Mouse (Mus musculus) layer of hippocampus, adult 2 months (tissue): ENCODE measurements around the gene Myrip. TPM values are rescaled to one million over a fixed set of nuclear protein-coding genes. Genes with fewer than 3 reads are reported as not detected.

Source experiments
- DNase-seq, 2 experiments: peaks; one replicate each; pipeline ENCODE4 v3.0.0; 2022; ENCODE audit warnings: low spot score in 2 of 2
- H3K27ac ChIP-seq: fragments of 200-600 bp; 2 replicates; pipeline ENCODE4 v1.8.1; 2022
- H3K4me3 ChIP-seq: fragments of 200-600 bp; 2 replicates; pipeline ENCODE4 v1.8.1; 2022; ENCODE audit warnings: mild to moderate bottlenecking
- CTCF ChIP-seq: fragments of 200-600 bp; conservative IDR thresholded peaks from 2 replicates; pipeline ENCODE4 v1.8.1; 2022; ENCODE audit warnings: antibody characterized with exemption, mild to moderate bottlenecking, moderate library complexity
- total RNA-seq, 2 experiments: library from RNA; stranded (reverse); gene quantifications; 2 replicates each; pipeline ENCODE4 v1.2.3; 2021

Myrip gene
- total RNA-seq, 2 experiments from 2014 or later: 54.7 to 58.7 TPM

DNA sequence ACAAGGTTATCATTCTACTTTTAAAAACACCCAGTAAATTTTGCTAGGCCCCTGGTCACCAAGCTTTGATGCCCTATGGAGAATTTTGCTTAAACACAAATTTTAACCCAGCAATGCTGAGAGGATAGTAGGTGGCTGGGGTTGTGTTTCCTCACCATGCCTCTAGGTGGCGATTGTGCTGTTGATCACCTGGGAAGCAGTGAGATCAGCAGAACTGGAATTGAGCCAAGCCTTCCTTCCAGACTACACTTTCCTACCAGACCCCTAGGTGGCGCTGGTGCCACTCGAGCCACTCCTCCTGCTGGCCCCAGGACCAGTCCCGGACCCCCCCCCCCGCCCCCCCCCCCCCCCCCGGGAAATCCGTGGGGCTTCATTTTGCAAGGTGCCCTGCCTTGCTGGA is 114.2 kb downstream of the Myrip start:
- DNase-seq: peak; percentile 67 to 86
- TF ChIP-seq CTCF: peak; percentile 85
- H3K4me3 ChIP-seq: no peak overlapping the region
- H3K27ac ChIP-seq: peak overlapping the region; percentile 72

DNA sequence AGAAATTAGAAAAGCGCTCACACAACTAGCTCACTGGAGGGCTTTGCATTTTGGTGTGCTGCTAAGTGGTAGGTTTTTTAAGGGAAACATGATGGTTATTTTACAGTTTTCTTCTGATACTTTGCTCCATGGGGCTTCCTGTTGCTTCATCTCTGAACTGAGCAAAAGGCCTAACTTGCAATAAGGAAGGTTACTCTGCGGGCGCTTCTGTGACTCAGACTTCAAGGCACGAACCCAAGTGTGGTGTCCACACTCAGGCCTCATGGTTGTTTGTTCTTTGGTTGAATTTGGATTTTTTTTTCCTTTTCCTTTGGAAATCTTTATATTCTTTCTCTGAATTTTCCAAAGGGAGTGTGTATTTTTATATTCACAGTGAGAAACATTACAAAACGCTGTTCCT is 114.8 kb downstream of the Myrip start:
- H3K27ac ChIP-seq: peak overlapping the region; percentile 72

DNA sequence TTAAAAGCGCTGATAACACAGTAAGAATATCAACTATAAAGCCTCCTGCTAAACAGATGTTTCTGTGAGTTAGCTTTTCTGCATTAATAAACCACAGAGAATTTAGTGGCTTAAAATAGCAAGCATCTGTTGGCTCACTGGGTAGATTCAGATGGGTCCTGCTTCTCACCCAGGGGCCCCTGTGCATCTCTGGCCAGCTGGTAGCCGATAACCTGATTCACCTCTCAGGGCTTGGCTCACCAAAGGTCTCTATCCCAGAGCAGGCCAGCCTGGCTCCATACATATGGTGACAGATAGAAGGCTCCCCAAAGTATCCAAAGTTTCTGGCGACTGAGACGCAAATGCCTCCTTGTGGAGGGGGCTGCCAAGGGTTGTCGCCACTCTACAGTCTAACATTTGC is 115.4 kb downstream of the Myrip start:
- peak overlapping the region; percentile 72 for H3K27ac ChIP-seq
- no peak for DNase-seq
- no peak overlapping the region for H3K4me3 ChIP-seq
- TF ChIP-seq CTCF: no peak

More for the DNA sequence above, 114.8 kb downstream of the Myrip start:
- TF ChIP-seq CTCF: no peak
- H3K4me3 ChIP-seq: no peak overlapping the region
- DNase-seq: no peak

DNA sequence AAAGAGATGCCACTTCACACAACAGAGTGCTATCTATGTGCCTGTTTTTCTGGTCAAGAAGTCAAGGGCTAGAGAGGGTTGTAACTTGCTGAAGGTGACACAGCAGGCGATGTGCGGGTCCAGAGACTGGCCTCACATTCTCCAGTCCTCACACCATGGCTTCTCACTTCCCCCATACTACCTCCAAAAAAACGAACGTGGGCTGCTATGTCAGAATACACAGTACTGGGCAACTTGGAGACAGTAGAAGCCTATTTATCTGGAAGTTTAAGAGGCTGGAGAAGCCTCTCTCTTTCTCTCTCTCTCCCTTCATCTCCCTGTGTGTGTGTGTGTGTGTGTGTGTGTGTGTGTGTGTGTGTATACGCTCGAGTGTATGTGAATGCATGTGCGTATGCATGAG is 117.3 kb downstream of the Myrip start:
- TF ChIP-seq CTCF: no peak
- no peak overlapping the region for H3K27ac ChIP-seq

DNA sequence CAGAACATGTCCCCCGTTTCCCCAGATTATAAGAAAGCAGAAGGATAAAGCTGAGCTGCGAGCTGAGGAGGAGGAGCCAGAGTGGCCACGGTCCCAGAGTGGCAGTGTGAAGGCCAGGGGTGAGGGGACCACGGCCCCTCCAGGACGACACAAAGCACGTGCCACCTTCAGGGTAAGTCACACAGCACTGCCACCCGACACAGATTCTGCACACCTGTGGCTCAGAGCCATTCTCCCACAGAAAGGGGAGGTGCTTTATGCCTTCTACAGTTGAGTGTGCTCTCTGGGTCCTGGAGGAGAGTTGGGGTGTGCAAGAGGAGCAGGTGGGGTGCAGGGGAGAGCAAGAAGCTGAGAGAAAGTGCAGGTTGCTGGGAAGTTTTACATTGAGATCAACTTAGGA is 123.3 kb downstream of the Myrip start:
- H3K27ac ChIP-seq: no peak overlapping the region
- TF ChIP-seq CTCF: no peak
- no peak for DNase-seq
- H3K4me3 ChIP-seq: no peak overlapping the region

More for the DNA sequence above, 117.3 kb downstream of the Myrip start:
- no peak overlapping the region for H3K4me3 ChIP-seq
- no peak for DNase-seq

DNA sequence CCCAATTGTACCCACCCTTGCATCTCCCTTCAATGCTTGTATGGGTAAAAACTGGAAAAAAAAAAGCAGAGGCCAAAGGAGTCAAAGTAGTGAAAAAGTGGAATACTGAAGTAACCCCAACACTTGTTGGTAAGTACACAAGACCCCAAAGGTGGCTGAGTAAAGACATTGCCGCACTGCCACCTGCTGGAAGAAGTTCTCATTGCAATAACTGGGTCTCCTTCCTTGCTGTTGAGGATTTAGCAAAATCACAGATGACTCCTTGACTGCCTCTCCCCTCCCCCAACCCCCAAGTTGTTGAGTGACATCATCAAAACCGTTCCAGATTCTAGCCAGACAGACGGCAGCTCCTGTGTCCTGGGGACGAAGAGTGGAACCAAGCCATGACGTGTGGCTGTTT is 124.5 kb downstream of the Myrip start:
- peak; percentile 63 to 79 for DNase-seq
- peak; percentile 88 for TF ChIP-seq CTCF
- H3K27ac ChIP-seq: no peak overlapping the region
- no peak overlapping the region for H3K4me3 ChIP-seq

DNA sequence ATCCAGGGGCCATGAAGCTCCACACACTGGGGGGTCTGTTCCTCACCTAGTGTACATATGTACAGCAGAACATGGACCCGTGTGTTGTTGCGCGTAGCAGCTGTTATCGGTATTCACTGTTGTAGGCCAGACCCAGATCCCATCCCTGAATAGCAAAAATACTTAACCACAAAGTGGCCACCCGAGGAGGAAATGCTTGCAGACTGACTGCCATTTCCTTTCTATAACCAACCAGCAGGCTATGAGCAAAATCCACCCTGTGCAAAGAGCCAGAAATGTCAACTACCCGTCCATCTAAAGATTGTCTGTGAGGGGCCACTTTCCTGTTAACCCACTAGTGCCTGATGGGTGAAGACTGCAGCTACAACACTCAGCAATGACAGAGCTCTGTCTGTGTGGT is 126.9 kb downstream of the Myrip start:
- no peak for DNase-seq
- no peak for TF ChIP-seq CTCF
- Histone ChIP-seq H3K27ac (no peak overlapping the region), H3K4me3 (no peak overlapping the region)

DNA sequence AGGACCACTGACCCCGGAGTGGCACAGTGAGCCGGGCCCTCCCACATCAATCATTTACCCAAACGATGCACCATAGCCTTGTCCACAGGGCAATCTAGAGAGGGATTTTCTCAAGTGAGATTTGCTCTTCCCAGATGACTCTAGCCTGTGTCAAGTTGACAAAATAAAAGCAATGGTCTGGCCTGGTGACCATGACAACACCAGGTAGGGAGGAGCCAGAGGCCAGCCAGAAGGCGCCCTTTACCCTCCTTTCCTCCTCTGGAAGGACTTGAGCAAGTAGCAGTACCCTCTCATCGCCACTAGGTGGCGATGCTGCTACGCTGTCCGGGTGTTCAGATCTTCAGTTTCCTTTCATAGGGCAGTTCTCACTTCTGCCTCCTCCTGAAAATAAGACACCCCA is 132.4 kb downstream of the Myrip start:
- DNase-seq: peak; percentile 57 to 61
- H3K27ac ChIP-seq: no peak overlapping the region
- H3K4me3 ChIP-seq: no peak overlapping the region
- peak; percentile 100 for TF ChIP-seq CTCF

DNA sequence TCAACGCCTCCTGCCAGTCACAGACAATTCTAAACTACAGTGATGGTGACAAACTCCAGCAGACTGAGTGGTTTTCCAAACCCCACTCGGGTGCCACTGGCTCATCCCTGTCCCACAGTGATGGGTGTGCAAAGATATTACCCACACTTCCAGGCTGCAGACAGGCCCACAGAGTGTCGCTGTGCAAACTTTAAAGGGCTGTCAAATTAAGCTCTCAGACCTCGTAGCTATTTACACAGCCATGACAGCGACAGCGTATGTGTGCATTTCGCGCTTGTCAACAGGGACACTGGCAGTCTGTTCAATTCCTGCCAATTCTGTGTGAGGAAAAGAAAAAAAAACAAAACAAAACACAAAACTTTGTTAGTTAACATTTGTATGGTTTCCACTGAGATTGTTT is 134.5 kb downstream of the Myrip start:
- no peak for DNase-seq
- Histone ChIP-seq H3K27ac (peak overlapping the region; percentile 51; the same call in 1 of the 2 replicates), H3K4me3 (no peak overlapping the region)
- TF ChIP-seq CTCF: 0 out of 2 replicates have a peak, but pooled peaks have one; percentile 12

DNA sequence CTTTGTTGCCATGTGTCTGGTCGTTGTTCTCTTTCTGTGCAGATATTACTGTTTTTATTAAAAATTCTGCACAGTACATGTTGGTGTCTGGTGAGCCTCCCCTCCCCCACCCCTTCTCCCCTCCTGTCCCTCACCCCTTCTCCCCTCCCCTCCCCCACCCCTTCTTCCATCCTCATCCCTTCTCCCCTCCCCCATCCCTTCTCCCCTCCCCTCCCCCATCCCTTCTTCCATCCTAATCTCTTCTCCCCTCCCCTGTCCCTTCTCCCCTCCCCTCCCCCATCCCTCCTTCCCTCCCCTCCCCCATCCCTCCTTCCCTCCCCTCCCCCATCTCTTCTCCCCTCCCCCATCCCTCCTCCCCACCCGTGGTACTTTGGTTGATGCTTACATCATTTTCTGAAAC is 135.5 kb downstream of the Myrip start:
- H3K4me3 ChIP-seq: no peak overlapping the region
- TF ChIP-seq CTCF: no peak
- DNase-seq: no peak
- no peak overlapping the region for H3K27ac ChIP-seq

DNA sequence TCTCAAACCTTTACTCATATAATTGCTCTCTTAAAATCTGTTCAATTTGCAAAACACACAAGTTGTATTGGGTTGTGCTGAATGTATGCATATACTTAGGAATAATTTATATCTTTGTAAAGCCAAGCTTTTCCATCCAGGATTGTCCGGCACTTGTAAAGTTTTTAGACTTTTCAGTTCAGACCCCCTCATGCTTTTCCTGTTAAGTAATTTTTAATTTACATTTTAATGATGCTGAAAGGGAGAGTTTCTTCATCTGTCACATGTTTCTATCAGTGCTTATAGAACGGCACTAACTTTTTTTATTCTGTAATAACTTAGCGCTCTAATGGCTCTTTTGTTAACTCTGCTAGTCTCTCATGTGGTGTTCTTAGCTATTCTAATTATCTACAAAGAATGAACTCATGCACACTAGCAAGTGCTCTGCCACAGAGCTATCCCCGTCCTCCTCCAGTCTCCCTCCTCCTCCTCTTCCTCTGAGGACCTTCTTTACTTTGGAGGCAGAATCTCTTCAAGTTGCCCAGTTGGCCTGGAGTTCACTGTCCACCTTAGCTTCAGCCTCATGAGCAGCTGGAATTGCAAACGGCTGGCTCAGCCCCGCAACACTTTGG is 136.1 kb downstream of the Myrip start:
- no peak overlapping the region for H3K4me3 ChIP-seq
- DNase-seq: no peak
- no peak for TF ChIP-seq CTCF
- peak overlapping the region; percentile 40; the same call in 1 of the 2 replicates for H3K27ac ChIP-seq

DNA sequence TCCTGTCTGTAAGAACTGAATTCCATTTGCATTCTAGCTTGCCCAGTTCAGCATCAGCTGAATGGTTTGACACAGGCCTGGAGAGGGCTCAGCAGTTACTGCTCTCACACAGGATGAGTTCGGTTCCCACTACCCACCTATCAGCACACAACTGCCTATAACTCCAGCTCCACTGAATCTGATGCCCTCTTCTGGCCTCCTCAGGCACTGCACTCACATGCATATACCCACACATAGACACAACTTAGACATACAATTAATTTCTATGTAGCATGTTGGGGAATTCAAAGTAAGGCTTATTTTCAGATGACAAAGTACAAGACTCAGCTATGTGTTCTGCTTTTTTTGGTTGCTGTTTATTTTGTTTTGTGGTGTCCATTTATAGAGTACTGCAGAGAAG is 137.0 kb downstream of the Myrip start:
- Histone ChIP-seq H3K4me3 (no peak overlapping the region), H3K27ac (peak overlapping the region; percentile 40; the same call in 1 of the 2 replicates)
- no peak for DNase-seq
- peak; percentile 56 for TF ChIP-seq CTCF

DNA sequence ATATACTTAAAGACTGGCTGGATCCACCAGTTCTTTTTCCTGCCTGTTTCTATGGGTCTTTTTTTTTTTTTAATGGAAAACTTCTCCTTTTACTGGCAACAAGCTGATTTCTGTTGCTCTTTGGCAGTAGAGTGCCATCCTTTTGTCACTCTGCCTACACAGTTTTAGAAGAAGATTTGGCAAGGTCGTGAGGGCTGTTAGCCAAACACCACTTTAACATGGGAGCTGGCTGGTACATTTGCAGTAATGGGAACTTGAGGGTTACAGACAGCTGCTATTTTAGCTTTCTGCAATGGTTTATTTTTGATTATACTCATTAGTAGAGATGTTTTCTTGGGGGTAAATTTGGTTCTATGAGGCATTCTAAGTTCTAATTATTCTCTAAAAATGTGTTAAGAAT is 137.5 kb downstream of the Myrip start:
- no peak for TF ChIP-seq CTCF
- Histone ChIP-seq H3K4me3 (no peak overlapping the region), H3K27ac (peak overlapping the region; percentile 73)
- peak; percentile 55 to 68 for DNase-seq

DNA sequence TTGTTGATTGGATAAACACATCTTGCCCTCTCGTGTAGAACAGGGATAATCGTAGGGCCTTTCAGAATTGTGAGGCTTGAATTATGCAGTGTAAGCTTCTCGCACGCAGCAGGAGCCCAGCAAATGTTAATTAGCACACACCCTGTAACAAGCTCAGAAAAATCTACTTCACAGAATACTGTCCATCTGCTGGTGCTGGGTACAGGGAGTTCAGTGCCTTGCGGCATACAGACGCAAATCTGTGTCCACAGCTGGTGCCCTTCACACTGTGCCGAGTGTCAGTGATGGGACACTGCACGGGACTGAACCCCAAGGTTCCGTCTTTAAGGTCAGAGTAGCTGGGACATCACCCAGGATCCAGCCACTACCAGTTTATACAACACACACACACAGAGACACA is 143.3 kb downstream of the Myrip start:
- H3K4me3 ChIP-seq: no peak overlapping the region
- TF ChIP-seq CTCF: no peak
- peak; percentile 51 to 57 for DNase-seq
- H3K27ac ChIP-seq: peak overlapping the region; percentile 85
